Mouse (Mus musculus): Measurements from ENCODE around the gene Rpl3. TPM values are rescaled to one million over a fixed set of nuclear protein-coding genes. Genes with fewer than 3 reads are reported as not detected.

Gene Rpl3
- total RNA-seq, 2 experiments from 2014 or later = 439 to 468 TPM

DNA sequence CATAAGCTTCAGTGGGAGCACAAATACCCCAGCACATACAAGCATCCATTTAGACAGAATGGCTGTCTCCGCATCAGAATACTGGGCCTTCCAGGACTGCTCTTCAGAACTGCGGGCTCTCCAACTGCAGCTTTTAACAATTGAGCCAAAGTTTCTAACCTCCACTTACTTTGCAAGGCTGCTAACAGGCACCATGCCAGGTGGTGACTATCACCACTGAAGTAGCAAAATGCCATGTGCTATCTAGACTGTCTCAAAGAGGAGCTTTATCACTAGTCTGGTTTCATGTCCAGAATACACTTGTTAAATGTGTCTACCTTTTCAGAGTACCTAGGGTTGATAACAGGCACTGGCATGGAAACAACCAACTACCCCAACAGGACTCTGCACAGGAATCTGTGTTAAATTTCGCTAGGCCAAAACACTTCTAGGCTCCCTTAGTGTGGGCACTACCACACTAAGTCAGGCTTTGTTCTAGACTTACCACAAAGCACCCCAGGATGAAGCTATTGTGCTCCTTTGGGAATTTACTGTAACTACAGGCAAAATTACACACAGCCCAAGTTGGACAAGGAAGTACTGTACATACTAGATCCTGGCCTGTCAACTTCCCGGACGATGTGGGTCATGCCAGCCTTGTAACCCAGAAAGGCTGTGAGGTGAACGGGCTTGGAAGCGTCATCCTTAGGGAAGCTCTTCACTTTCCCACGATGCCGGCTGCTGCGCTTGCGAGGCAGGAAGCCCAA is 9.7 kb downstream of the Rpl3 start:
- DNase-seq (ENCODE audit: extremely low spot score in 1 of 2, low spot score in 2 of 2) = no peak
- no peak for TF ChIP-seq CTCF (IDR thresholded peaks at IDR 0.05)
- Histone ChIP-seq H3K4me3 (peak overlapping the region; percentile 89), H3K27ac (no peak overlapping the region)
- intact Hi-C loops (cut with DNase I) = loop anchor here (5.0 kb wide), 1 partner anchor 250 kb away; the partner anchor contains the start of genes Cbx6 and Npcd

DNA sequence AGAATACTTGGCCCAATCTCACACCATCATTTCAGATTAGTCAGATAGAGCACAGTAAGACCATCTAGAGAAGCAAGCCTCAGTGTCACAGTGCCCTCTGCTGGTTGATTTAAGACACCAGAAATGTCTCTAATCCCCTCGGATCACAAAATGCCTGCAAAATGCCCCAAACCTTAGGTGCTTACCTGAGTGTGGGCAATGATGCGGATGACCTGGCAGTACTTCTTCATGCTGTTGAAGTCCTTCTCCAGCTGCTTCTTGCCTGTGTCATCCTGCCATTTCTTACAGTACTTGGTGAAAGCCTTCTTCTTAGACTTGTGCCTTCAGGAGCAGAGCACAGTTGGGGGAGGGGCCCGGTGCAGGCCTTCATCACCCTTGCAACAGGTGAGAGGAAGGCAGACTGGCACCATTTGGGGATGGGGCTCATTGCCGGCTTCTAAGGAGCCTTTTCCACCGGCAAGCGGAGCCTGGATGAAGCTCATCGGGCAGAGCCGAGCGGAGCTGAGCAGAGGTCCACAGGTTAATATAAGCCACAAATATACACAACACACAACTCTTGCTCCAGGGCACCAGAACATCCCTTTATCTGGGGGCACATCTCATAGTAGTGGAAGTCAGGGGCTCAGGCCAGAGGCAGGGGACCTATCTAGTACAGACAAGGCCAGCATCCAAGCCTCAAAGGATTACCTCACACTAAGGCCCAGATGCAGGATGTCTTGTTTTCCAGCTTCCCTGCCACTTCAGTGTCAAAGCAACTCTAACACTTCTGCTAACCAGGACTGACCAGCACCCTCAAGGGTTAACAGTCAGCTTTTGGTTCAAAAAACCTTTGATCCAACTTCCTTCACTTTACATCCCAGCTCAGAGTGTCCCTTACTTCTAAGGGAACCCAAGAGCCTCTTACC is 10.7 kb downstream of the Rpl3 start:
- DNase-seq (ENCODE audit: extremely low spot score in 1 of 2, low spot score in 2 of 2) = no peak
- Histone ChIP-seq H3K27ac (no peak overlapping the region), H3K4me3 (no peak overlapping the region)
- intact Hi-C loops (cut with DNase I) = loop anchor here (1.0 to 5.0 kb wide), 2 partner anchors 135 to 249 kb away; partner anchors contain the start of genes Cbx6 and Npcd
- peak; percentile 69 for TF ChIP-seq CTCF (IDR thresholded peaks at IDR 0.05)

GRCm38 (mm10) chr15:80079954-80080353 is 11.7 kb downstream of the Rpl3 start:
- DNase-seq (ENCODE audit: extremely low spot score in 1 of 2, low spot score in 2 of 2) = no peak
- H3K4me3 ChIP-seq = no peak overlapping the region
- H3K27ac ChIP-seq = no peak overlapping the region
- TF ChIP-seq CTCF (IDR thresholded peaks at IDR 0.05) = no peak
- intact Hi-C loops (cut with DNase I) = loop anchor here (1.0 to 5.0 kb wide), 4 partner anchors 68 to 328 kb away; partner anchors contain the start of genes Cbx6, Npcd and Pdgfb

DNA sequence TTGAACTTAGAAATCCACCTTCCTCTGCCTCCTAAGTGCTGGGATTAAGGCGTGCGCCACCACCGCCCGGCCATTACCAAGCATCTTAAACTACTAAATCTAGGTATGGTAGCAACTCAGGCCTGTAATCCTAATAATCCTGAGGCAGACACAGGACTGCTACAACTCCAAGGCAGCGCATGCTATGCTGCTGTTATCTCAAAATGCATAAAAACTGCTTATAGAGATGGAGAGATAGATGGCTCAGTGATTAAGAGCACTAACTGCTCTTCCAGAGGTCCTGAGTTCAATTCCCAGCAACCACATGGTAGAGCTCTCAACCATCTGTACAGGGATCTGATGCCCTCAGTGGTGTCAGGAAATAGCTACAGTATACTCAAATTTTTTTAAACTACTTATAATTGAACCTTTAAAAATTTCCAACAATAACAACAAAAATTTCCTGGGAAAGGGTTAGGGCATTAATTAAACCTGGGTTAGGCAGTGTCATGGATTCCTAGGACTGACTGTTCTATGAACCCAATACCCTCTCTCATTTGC is 12.5 kb downstream of the Rpl3 start:
- intact Hi-C loops (cut with DNase I) = loop anchor here (5.0 kb wide), 2 partner anchors 67 to 327 kb away; partner anchors contain the start of gene Pdgfb
- no peak for TF ChIP-seq CTCF (IDR thresholded peaks at IDR 0.05)
- no peak for DNase-seq (ENCODE audit: extremely low spot score in 1 of 2, low spot score in 2 of 2)
- H3K27ac ChIP-seq = no peak overlapping the region
- no peak overlapping the region for H3K4me3 ChIP-seq

DNA sequence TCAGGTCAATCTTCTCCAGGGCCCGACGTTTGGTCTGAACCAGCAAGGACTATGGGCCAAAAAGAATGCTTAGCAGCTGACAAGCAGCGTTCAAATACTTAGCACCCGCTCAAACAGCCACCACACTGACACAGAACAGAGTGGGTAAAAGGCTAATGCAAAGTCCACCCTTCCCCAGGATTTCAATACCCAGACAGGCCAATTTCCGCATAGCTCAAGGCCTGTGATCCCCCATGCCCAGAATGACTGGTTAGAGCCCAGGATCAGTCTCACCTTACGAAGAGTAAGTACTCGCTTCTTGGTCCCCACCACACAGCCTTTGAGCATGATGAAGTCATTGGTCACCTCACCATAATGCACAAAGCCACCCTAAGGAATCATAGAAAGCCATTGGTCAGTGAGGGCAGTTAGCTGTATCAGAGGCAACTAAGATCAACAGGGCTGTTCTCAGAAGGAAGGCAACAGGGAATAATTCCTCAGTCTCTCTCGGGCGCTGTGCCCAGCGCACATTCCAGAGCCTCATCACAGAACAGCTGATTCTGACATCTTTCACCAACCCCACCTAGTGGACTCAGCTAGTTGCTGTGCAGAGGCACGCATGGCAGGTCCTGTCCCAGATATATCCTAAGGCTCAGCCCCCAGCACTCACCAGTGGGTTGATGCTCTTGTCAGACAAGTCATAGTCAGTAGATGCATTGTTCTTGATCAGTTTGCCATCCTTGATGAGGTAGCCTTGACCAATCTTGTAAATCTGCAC is 13.4 kb downstream of the Rpl3 start:
- no peak for DNase-seq (ENCODE audit: extremely low spot score in 1 of 2, low spot score in 2 of 2)
- no peak overlapping the region for H3K27ac ChIP-seq
- TF ChIP-seq CTCF (IDR thresholded peaks at IDR 0.05) = peak; percentile 13
- intact Hi-C loops (cut with DNase I) = loop anchor here (5.0 kb wide), 2 partner anchors 66 to 326 kb away; partner anchors contain the start of gene Pdgfb
- H3K4me3 ChIP-seq = no peak overlapping the region

GRCm38 (mm10) chr15:80076338-80077136 is 15.1 kb downstream of the Rpl3 start:
- intact Hi-C loops (cut with DNase I) = loop anchor here (1.0 to 5.0 kb wide), 3 partner anchors 64 to 324 kb away; partner anchors contain the start of gene Pdgfb
- DNase-seq (ENCODE audit: extremely low spot score in 1 of 2, low spot score in 2 of 2) = peak in 1 of 2 experiments; percentile 62
- TF ChIP-seq CTCF (IDR thresholded peaks at IDR 0.05) = peak; percentile 79
- Histone ChIP-seq H3K4me3 (no peak overlapping the region), H3K27ac (no peak overlapping the region)

GRCm38 (mm10) chr15:80075733-80076337 is 15.8 kb downstream of the Rpl3 start:
- no peak for TF ChIP-seq CTCF (IDR thresholded peaks at IDR 0.05)
- H3K4me3 ChIP-seq = no peak overlapping the region
- H3K27ac ChIP-seq = 0 out of 2 replicates have a peak overlapping the region, but pooled peaks have one; percentile 19
- intact Hi-C loops (cut with DNase I) = loop anchor here (1.0 to 5.0 kb wide), 3 partner anchors 64 to 324 kb away; partner anchors contain the start of gene Pdgfb
- no peak for DNase-seq (ENCODE audit: extremely low spot score in 1 of 2, low spot score in 2 of 2)

- H3K27ac ChIP-seq = peak overlapping the region; percentile 19; the same call in 1 of the 2 replicates
- H3K4me3 ChIP-seq = no peak overlapping the region
- DNase-seq (ENCODE audit: extremely low spot score in 1 of 2, low spot score in 2 of 2) = no peak
- TF ChIP-seq CTCF (IDR thresholded peaks at IDR 0.05) = no peak
- intact Hi-C loops (cut with DNase I) = loop anchor here (5.0 kb wide), 2 partner anchors 63 to 323 kb away; partner anchors contain the start of gene Pdgfb
Measured at GRCm38 (mm10) chr15:80075374-80075694, 16.3 kb downstream of the Rpl3 start.

GRCm38 (mm10) chr15:80074663-80075373 is 16.9 kb downstream of the Rpl3 start:
- intact Hi-C loops (cut with DNase I) = loop anchor here (5.0 kb wide), 2 partner anchors 63 to 323 kb away; partner anchors contain the start of gene Pdgfb
- DNase-seq (ENCODE audit: extremely low spot score in 1 of 2, low spot score in 2 of 2) = no peak
- Histone ChIP-seq H3K27ac (peak overlapping the region; percentile 11; the same call in 1 of the 2 replicates), H3K4me3 (no peak overlapping the region)
- TF ChIP-seq CTCF (IDR thresholded peaks at IDR 0.05) = no peak
